Mouse (Mus musculus): ENCODE measurements at regions not wholly inside any gene's neighbourhood (a gene's known extent, or its start where the extent isn't known, plus 50 kb on each side); places are given as distances from the start of the nearest gene placed in this dataset.

DNA sequence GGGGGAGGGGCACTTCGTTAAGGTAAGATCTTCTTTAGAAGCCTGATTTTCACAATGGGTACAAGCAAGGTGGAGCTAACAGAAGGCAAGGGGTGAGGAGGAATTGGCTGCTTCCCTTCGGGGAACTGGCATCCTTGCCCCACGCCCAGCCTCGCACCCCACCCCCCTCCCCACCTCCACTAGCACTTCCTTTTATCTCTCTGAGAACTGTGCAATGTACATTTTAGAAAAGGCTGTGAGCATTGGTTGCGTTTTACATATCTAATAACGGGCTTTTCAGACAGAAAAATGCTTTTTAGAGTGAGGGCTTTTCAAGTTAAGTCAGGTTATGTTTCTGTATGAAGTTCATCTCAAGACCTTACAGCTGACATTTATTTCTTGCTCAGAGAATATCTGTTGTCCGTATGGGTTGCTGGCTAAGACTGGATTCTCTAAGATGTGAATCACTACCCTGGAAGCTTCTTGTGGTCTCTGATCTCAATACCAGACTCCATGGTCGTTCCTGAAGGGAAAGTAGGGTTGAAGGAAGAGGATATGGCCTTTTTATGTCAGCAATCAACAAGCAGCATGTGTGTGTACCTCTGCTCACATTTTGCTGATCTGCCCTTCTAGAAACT lies 199.1 kb downstream of the Klf6 start:
- no peak for TF ChIP-seq CTCF (IDR thresholded peaks at IDR 0.05; ENCODE audit: control insufficient read depth, insufficient read depth, low read length)
- TF ChIP-seq POLR2A (IDR thresholded peaks at IDR 0.05; ENCODE audit: borderline replicate concordance, control insufficient read depth, low read depth, low read length) = no peak

Data from bone marrow, adult 2 months (tissue).